Mouse (Mus musculus): ENCODE measurements at regions not wholly inside any gene's neighbourhood (a gene's known extent, or its start where the extent isn't known, plus 50 kb on each side); places are given as distances from the start of the nearest gene placed in this dataset.

DNA sequence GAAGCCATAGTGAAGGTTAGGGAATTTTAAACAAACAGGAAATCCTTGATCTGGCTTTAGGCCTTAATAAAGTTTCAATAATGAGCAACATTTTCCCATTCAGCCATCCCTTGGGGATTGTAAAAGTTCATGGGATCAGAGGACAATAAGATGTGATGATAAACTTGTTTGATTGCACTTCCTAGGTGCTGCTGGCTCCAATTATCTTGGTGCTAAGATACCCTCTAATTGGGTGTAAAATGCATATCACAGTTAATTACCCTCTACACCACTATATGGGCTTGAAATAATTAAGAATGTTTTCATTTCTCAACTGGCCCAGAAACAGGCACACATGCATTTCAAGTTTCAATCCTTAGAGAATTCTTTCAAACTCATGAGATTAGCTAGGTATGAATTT, 55.4 kb upstream of the Flrt2 start:
- no peak for TF ChIP-seq CTCF (IDR thresholded peaks at IDR 0.05; ENCODE audit: low read depth)
- DNase-seq (ENCODE audit: low spot score) (no peak), ATAC-seq (no peak)
- no peak overlapping the region for H3K4me2 ChIP-seq (ENCODE audit: low read depth, low read length)
- no peak overlapping the region for H3K27ac ChIP-seq
- H3K9ac ChIP-seq (replicated peaks; ENCODE audit: low read length): no peak overlapping the region
- H3K9me3 ChIP-seq (ENCODE audit: low read length): no peaks in the 10 kb centered on the region
- H3K4me1 ChIP-seq (ENCODE audit: insufficient read depth, low read length): no peaks in the 10 kb centered on the region
- H3K36me3 ChIP-seq (ENCODE audit: insufficient read depth, low read length): no peaks in the 10 kb centered on the region
- H3K4me3 ChIP-seq (ENCODE audit: low read length): no peak overlapping the region
- no peaks in the 10 kb centered on the region for H3K27me3 ChIP-seq (ENCODE audit: insufficient read depth, low read length)

DNA sequence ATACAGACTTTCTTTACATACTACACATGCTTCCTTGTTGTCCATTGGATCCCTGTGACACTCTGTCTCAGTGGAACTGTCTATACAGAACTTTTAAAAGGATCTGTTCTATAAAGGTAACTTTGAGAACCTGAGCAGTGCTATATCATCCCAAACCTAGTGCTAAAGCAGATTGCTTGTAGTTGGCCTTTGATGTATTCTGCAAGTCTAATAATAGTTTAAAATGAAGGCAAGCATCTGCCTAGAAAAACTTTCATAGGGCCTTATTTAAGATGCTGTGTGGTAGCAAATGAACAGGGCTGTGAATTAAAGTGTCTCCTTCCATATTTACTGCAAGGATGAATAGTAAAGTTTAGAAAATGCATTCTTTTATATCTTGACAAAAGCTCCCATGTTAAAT, 52.1 kb upstream of the Flrt2 start:
- Histone ChIP-seq H3K4me1 (ENCODE audit: insufficient read depth, low read length) (no peaks in the 10 kb centered on the region), H3K27me3 (ENCODE audit: insufficient read depth, low read length) (no peaks in the 10 kb centered on the region), H3K4me2 (ENCODE audit: low read depth, low read length) (no peak overlapping the region), H3K9me3 (ENCODE audit: low read length) (no peaks in the 10 kb centered on the region), H3K4me3 (ENCODE audit: low read length) (no peak overlapping the region), H3K36me3 (ENCODE audit: insufficient read depth, low read length) (no peaks in the 10 kb centered on the region), H3K9ac (replicated peaks; ENCODE audit: low read length) (no peak overlapping the region), H3K27ac (no peak overlapping the region)
- DNase-seq (ENCODE audit: low spot score): no peak
- no peak for TF ChIP-seq CTCF (IDR thresholded peaks at IDR 0.05; ENCODE audit: low read depth)
- no peak for ATAC-seq

DNA sequence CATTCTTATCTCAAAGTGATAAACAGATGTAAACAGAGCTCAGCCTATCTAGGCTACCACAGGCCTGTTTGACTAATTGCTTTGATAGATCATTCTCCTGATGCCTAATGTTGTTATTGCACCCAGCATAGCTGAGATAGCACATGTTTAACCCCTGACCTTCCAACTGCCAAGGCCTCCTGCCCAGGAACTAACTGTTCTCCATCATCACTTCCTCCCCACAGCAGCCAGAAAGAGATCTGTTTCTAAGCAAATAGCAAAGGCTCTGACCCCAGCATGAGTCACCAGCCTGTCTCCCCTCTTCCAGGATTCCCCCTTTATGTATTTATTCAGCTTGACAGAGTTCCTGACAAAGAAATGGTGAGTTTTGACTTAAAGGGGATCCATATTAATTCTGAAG, 50.4 kb upstream of the Flrt2 start:
- ATAC-seq (no peak), DNase-seq (ENCODE audit: low spot score) (no peak)
- H3K4me3 ChIP-seq (ENCODE audit: low read length): no peak overlapping the region
- H3K36me3 ChIP-seq (ENCODE audit: insufficient read depth, low read length): no peaks in the 10 kb centered on the region
- H3K9me3 ChIP-seq (ENCODE audit: low read length): no peaks in the 10 kb centered on the region
- no peaks in the 10 kb centered on the region for H3K27me3 ChIP-seq (ENCODE audit: insufficient read depth, low read length)
- H3K4me1 ChIP-seq (ENCODE audit: insufficient read depth, low read length): no peaks in the 10 kb centered on the region
- no peak overlapping the region for H3K27ac ChIP-seq
- no peak overlapping the region for H3K9ac ChIP-seq (replicated peaks; ENCODE audit: low read length)
- TF ChIP-seq CTCF (IDR thresholded peaks at IDR 0.05; ENCODE audit: low read depth): no peak
- H3K4me2 ChIP-seq (ENCODE audit: low read depth, low read length): no peak overlapping the region
